Mouse (Mus musculus): ENCODE measurements at regions not wholly inside any gene's neighbourhood (a gene's known extent, or its start where the extent isn't known, plus 50 kb on each side); places are given as distances from the start of the nearest gene placed in this dataset.

GRCm38 (mm10) chr2:47857229-47857628 lies 956.7 kb upstream of the Acvr2a start:
- no peak for DNase-seq
- H3K4me3 ChIP-seq (replicated peaks; ENCODE audit: extremely low read depth, low read depth, low read length): no peak overlapping the region
- no peak for TF ChIP-seq POLR2A (IDR thresholded peaks at IDR 0.05; ENCODE audit: borderline replicate concordance, extremely low read depth, low read depth, low read length)
- no peak for TF ChIP-seq CTCF (IDR thresholded peaks at IDR 0.05; ENCODE audit: insufficient read depth, low read length)
- H3K4me1 ChIP-seq (ENCODE audit: control insufficient read depth, insufficient read depth, low read length): no peaks in the 10 kb centered on the region
- 71% methylated on average over 3 of the region's 3 CpGs for WGBS

GRCm38 (mm10) chr2:47862446-47862845 lies 951.5 kb upstream of the Acvr2a start:
- 67% methylated on average over 1 of the region's 1 CpGs for WGBS
- no peak for DNase-seq
- Histone ChIP-seq H3K4me1 (ENCODE audit: control insufficient read depth, insufficient read depth, low read length) (no peaks in the 10 kb centered on the region), H3K4me3 (replicated peaks; ENCODE audit: extremely low read depth, low read depth, low read length) (no peak overlapping the region)
- no peak for TF ChIP-seq POLR2A (IDR thresholded peaks at IDR 0.05; ENCODE audit: borderline replicate concordance, extremely low read depth, low read depth, low read length)
- no peak for TF ChIP-seq CTCF (IDR thresholded peaks at IDR 0.05; ENCODE audit: insufficient read depth, low read length)

DNA sequence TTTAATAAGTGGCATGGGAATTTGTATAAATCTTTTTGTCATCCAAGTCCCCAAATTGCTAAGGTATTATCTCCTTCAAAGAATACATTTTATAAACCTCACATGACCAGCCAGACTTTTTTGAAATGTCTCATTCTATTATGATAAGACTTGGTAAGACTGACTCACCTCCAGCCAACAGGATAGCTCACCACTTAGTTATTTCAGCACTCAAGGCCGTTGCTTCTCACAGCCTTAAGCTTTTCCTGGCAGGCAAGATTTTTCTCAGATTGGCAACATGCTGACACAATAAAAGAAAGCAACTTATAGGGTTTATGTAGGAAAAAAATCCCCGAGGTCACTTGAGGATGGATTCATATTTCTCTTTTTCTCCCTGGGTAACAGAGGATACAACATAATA lies 935.9 kb upstream of the Acvr2a start:
- DNase-seq: no peak
- Histone ChIP-seq H3K4me1 (ENCODE audit: control insufficient read depth, insufficient read depth, low read length) (no peaks in the 10 kb centered on the region), H3K4me3 (replicated peaks; ENCODE audit: extremely low read depth, low read depth, low read length) (no peak overlapping the region)
- TF ChIP-seq POLR2A (IDR thresholded peaks at IDR 0.05; ENCODE audit: borderline replicate concordance, extremely low read depth, low read depth, low read length): no peak
- no peak for TF ChIP-seq CTCF (IDR thresholded peaks at IDR 0.05; ENCODE audit: insufficient read depth, low read length)
- 56% methylated on average over 2 of the region's 2 CpGs for WGBS

DNA sequence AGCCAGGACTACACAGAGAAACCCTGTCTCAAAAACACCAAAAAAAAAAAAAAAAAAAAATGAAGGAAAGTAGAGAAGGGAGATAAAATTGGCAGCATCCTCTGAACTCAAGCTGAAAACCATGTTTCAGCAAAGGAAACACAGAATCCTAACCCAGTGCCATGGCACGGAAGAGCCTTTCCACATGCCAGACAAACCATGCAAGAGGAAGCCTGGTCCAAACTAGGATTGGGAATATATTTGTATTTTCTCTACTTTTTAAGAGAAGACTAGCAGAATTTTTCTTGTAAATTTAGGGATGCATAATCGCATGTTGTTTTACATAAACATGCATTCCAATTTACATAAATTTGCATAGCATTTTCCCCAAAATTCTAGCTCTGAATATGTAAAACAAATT lies 934.8 kb upstream of the Acvr2a start:
- Histone ChIP-seq H3K4me3 (replicated peaks; ENCODE audit: extremely low read depth, low read depth, low read length) (no peak overlapping the region), H3K4me1 (ENCODE audit: control insufficient read depth, insufficient read depth, low read length) (no peaks in the 10 kb centered on the region)
- TF ChIP-seq POLR2A (IDR thresholded peaks at IDR 0.05; ENCODE audit: borderline replicate concordance, extremely low read depth, low read depth, low read length) (no peak), CTCF (IDR thresholded peaks at IDR 0.05; ENCODE audit: insufficient read depth, low read length) (no peak)
- WGBS: 93% methylated on average over 2 of the region's 2 CpGs
- no peak for DNase-seq

DNA sequence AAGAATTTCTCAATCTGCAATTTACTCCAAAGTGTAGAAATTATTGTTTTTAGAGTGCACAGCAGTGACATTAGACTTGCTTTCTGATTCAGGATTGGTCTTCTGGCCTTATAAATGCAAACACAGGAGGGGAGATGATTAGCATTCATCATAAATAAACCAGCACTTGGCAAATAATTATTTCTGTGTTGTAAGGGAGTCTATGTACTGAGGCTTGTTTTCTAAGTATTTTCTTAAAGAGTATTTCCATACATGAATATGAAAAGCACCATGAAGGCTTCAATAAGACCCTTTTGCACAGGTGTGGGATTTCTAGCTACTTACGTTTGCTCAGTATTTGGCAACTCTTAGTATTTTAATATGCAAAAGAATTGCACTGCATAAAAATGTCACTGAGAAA lies 934.1 kb upstream of the Acvr2a start:
- Histone ChIP-seq H3K4me3 (replicated peaks; ENCODE audit: extremely low read depth, low read depth, low read length) (no peak overlapping the region), H3K4me1 (ENCODE audit: control insufficient read depth, insufficient read depth, low read length) (no peaks in the 10 kb centered on the region)
- no peak for TF ChIP-seq POLR2A (IDR thresholded peaks at IDR 0.05; ENCODE audit: borderline replicate concordance, extremely low read depth, low read depth, low read length)
- no peak for TF ChIP-seq CTCF (IDR thresholded peaks at IDR 0.05; ENCODE audit: insufficient read depth, low read length)
- 98% methylated on average over 1 of the region's 1 CpGs for WGBS
- DNase-seq: no peak

- Histone ChIP-seq H3K4me3 (replicated peaks; ENCODE audit: extremely low read depth, low read depth, low read length) (no peak overlapping the region), H3K4me1 (ENCODE audit: control insufficient read depth, insufficient read depth, low read length) (no peaks in the 10 kb centered on the region)
- 66% methylated on average over 1 of the region's 1 CpGs for WGBS
- no peak for TF ChIP-seq POLR2A (IDR thresholded peaks at IDR 0.05; ENCODE audit: borderline replicate concordance, extremely low read depth, low read depth, low read length)
- TF ChIP-seq CTCF (IDR thresholded peaks at IDR 0.05; ENCODE audit: insufficient read depth, low read length): no peak
- DNase-seq: no peak
Measured at GRCm38 (mm10) chr2:47888166-47888565, 925.7 kb upstream of the Acvr2a start.

DNA sequence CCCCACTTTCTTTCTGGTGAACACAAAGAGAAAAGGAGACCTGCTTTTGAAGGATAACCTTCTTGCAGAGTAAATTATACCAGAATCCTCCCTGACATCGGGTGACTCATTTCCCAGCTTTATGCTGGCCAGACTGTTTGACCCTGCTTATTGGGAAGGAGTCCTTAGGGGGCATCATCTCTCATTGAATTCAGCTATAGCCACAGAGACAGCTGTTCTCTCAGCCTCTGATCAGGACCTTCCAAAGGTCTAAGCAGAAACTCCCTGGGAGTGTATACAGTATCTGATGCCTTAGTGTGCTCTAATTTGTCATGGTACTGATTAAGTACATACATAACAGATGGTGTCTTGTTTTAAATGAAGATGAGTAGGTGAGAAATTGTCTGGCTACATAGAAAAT lies 922.5 kb upstream of the Acvr2a start:
- Histone ChIP-seq H3K4me1 (ENCODE audit: control insufficient read depth, insufficient read depth, low read length) (no peaks in the 10 kb centered on the region), H3K4me3 (replicated peaks; ENCODE audit: extremely low read depth, low read depth, low read length) (no peak overlapping the region)
- WGBS: 48% methylated on average over 1 of the region's 1 CpGs
- TF ChIP-seq CTCF (IDR thresholded peaks at IDR 0.05; ENCODE audit: insufficient read depth, low read length) (no peak), POLR2A (IDR thresholded peaks at IDR 0.05; ENCODE audit: borderline replicate concordance, extremely low read depth, low read depth, low read length) (no peak)
- no peak for DNase-seq

DNA sequence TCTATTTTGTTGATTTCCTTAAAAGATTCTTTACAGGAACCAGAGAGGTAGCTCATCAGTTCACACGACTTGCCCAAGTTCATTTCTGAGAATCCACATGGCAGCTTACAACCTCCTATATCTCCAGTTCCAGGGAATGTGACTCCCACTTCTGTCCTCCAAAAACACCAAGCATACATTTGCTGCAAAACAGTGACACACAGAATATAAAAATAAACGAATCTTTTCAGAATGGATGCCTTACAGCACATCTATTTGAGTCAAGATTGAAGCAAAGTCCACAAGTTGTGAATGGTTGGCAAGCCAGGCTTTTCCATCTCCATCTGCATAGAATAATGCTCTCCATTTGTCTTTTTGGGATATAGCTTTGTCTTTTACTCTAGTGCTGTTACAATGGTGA lies 921.0 kb upstream of the Acvr2a start:
- TF ChIP-seq POLR2A (IDR thresholded peaks at IDR 0.05; ENCODE audit: borderline replicate concordance, extremely low read depth, low read depth, low read length) (no peak), CTCF (IDR thresholded peaks at IDR 0.05; ENCODE audit: insufficient read depth, low read length) (no peak)
- no peaks in the 10 kb centered on the region for H3K4me1 ChIP-seq (ENCODE audit: control insufficient read depth, insufficient read depth, low read length)
- 72% methylated on average over 2 of the region's 2 CpGs for WGBS
- no peak overlapping the region for H3K4me3 ChIP-seq (replicated peaks; ENCODE audit: extremely low read depth, low read depth, low read length)
- no peak for DNase-seq

DNA sequence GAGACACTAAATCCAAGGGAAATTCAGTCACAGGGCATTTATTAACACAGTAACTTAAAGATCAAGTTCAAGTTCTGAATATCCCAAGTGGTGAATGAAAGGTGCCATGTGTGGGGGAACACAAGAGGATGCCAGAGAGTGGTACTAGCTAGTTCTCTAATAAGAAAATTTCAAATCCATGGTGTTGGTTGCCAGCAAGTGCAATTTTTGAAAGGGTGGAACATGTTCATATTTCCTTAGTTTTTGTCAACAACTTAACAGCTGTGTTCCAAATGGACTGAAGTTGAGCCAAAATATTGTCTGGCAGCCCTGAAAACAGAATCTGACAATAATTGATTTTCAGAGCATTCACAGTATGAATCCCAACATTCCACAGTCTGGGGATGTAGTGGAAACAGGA lies 919.1 kb upstream of the Acvr2a start:
- H3K4me3 ChIP-seq (replicated peaks; ENCODE audit: extremely low read depth, low read depth, low read length): no peak overlapping the region
- no peaks in the 10 kb centered on the region for H3K4me1 ChIP-seq (ENCODE audit: control insufficient read depth, insufficient read depth, low read length)
- TF ChIP-seq POLR2A (IDR thresholded peaks at IDR 0.05; ENCODE audit: borderline replicate concordance, extremely low read depth, low read depth, low read length): no peak
- TF ChIP-seq CTCF (IDR thresholded peaks at IDR 0.05; ENCODE audit: insufficient read depth, low read length): no peak
- DNase-seq: no peak

GRCm38 (mm10) chr2:47914270-47914669 lies 899.6 kb upstream of the Acvr2a start:
- H3K4me1 ChIP-seq (ENCODE audit: control insufficient read depth, insufficient read depth, low read length): peaks cover 2% of the 10 kb centered on the region; the same call in 1 of the 2 replicates
- 41% methylated on average over 1 of the region's 1 CpGs for WGBS
- H3K4me3 ChIP-seq (replicated peaks; ENCODE audit: extremely low read depth, low read depth, low read length): no peak overlapping the region
- DNase-seq: no peak
- no peak for TF ChIP-seq CTCF (IDR thresholded peaks at IDR 0.05; ENCODE audit: insufficient read depth, low read length)
- no peak for TF ChIP-seq POLR2A (IDR thresholded peaks at IDR 0.05; ENCODE audit: borderline replicate concordance, extremely low read depth, low read depth, low read length)
